Mouse (Mus musculus) MEL (cell line): ENCODE measurements around the gene Dnaja3. TPM values are rescaled to one million over a fixed set of nuclear protein-coding genes. Genes with fewer than 3 reads are reported as not detected.
"Not testable (repeated sequence)": the region's sequence is repeated elsewhere in the genome, so short reads cannot be mapped to it uniquely, and the experiment has no call there.

Experiments
- DNase-seq: peaks from one replicate; pipeline ENCODE4 v3.0.0; 2011; ENCODE audit warnings: low read depth, low spot score
- H3K27ac ChIP-seq: 2 replicates; pipeline ENCODE4 v1.5.1; 2012; ENCODE audit warnings: low read depth, mild to moderate bottlenecking, control low read depth, low read length, moderate library complexity; ENCODE audit not compliant: control insufficient read depth
- H3K27me3 ChIP-seq, 2 experiments: fragments of 150-350 bp in 1 of 2; sonication (generic) in 1 of 2; 2 replicates each; pipeline ENCODE4 v1.6.1; 2012; ENCODE audit warnings: low read length in 2 of 2, mild to moderate bottlenecking in 2 of 2, improper control_type of control experiment in 1 of 2, moderate library complexity in 1 of 2; ENCODE audit not compliant: insufficient read depth in 2 of 2, control insufficient read depth in 1 of 2
- H3K36me3 ChIP-seq, 2 experiments: 2 replicates each; pipeline ENCODE4 v1.6.1; 2012 to 2014; ENCODE audit warnings: low read length in 2 of 2, improper control_type of control experiment in 1 of 2, inconsistent platforms in 1 of 2, mild to moderate bottlenecking in 1 of 2; ENCODE audit not compliant: insufficient read depth in 2 of 2, control insufficient read depth in 1 of 2
- H3K4me1 ChIP-seq, 2 experiments: fragments of 150-350 bp in 1 of 2; sonication (generic) in 1 of 2; 2 replicates each; pipeline ENCODE4 v1.6.1; 2012; ENCODE audit warnings: low read length in 2 of 2, improper control_type of control experiment in 1 of 2, mild to moderate bottlenecking in 1 of 2; ENCODE audit not compliant: insufficient read depth in 2 of 2, control insufficient read depth in 1 of 2
- H3K4me3 ChIP-seq, 2 experiments: fragments of 150-350 bp in 1 of 2; sonication (generic) in 1 of 2; 2 replicates each; pipeline ENCODE4 v1.5.1; 2012; ENCODE audit warnings: low read depth in 2 of 2, low read length in 2 of 2, mild to moderate bottlenecking in 2 of 2, moderate library complexity in 2 of 2, control low read depth in 1 of 2, improper control_type of control experiment in 1 of 2; ENCODE audit not compliant: control insufficient read depth in 1 of 2, insufficient read depth in 1 of 2
- H3K79me2 ChIP-seq: 2 replicates; pipeline ENCODE4 v1.6.1; 2012; ENCODE audit warnings: mild to moderate bottlenecking, low read length, moderate library complexity; ENCODE audit not compliant: control insufficient read depth, poor library complexity, insufficient read depth
- H3K9ac ChIP-seq: 2 replicates; pipeline ENCODE4 v1.6.1; 2012; ENCODE audit warnings: low read depth, mild to moderate bottlenecking, control low read depth, low read length, moderate library complexity; ENCODE audit not compliant: control insufficient read depth, poor library complexity, severe bottlenecking
- H3K9me3 ChIP-seq: fragments of 150-350 bp; sonication (generic); replicated peaks from 2 replicates; pipeline ENCODE4 v1.6.1; 2012; ENCODE audit warnings: mild to moderate bottlenecking, low read length, improper control_type of control experiment, moderate library complexity; ENCODE audit not compliant: insufficient read depth
- EP300 ChIP-seq, 2 experiments: IDR thresholded peaks; 2 replicates each; pipeline ENCODE4 v1.6.1; 2011; ENCODE audit warnings: improper control_type of control experiment in 2 of 2, low read length in 2 of 2, low read depth in 1 of 2, mild to moderate bottlenecking in 1 of 2
- GABPA ChIP-seq: IDR thresholded peaks from 2 replicates; pipeline ENCODE4 v1.6.1; 2012; ENCODE audit warnings: low read depth, mild to moderate bottlenecking, inconsistent platforms, low read length, improper control_type of control experiment, moderate library complexity
- NELFE ChIP-seq: IDR thresholded peaks from 2 replicates; pipeline ENCODE4 v1.6.1; 2011; ENCODE audit warnings: low read depth, low read length, improper control_type of control experiment
- TAL1 ChIP-seq: IDR thresholded peaks from 2 replicates; pipeline ENCODE4 v1.6.1; 2012; ENCODE audit warnings: mild to moderate bottlenecking, inconsistent platforms, low read length, moderate library complexity, mixed read lengths
- polyA plus RNA-seq, 2 experiments: library from polyadenylated mRNA; stranded (reverse) in 1 of 2; unstranded in 1 of 2; fragments of >175 nt in 1 of 2; fragments of >200 nt in 1 of 2; gene quantifications; 2 replicates each; pipeline versions ENCODE4 v1.2.1 to v1.2.4; 2012; ENCODE audit warnings: low replicate concordance in 2 of 2, low read depth in 1 of 2; ENCODE audit not compliant: insufficient read length in 2 of 2, insufficient read depth in 1 of 2, missing spikeins in 1 of 2
- total RNA-seq: library from RNA; depleted of rRNA; stranded (reverse); fragments of 300-350 nt; gene quantifications from 2 replicates; pipeline ENCODE4 v1.2.3, GENCODE M21; 2012; rRNA removed

Dnaja3 gene
- total and polyA plus RNA-seq, 3 experiments: 91.8 to 94.3 TPM; not detected in 1

DNA sequence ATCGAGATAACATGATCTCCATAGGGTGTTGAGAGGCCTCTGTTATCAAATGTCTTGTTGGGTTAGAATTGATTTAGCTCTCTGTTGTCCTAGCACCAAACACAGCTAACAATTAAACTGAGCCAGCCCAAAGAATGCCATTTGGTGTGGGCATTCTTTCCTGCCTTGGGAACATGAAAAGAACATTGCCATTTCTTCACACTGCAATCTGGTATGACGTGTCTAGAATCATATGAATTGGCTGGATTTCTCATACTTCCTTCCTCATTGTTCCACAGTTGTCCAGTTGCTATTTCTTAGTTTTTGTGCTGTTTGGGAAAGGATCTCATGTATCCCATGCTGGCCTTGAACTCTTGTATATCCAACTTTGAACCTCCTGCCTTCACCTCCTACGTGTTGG, 114.3 kb downstream of the Dnaja3 start (continued):
- TF ChIP-seq TAL1 (no peak), GABPA (no peak), NELFE (no peak), EP300 (IDR thresholded peaks at IDR 0.05; ENCODE audit: low read depth in 1 of 2, low read length in 2 of 2) (no peak)

GRCm38 (mm10) chr16:4756660-4757335, 117.0 kb downstream of the Dnaja3 start:
- not testable (repeated sequence) for H3K4me1 ChIP-seq, DNase-seq, H3K9ac ChIP-seq, H3K9me3 ChIP-seq, H3K79me2 ChIP-seq, H3K27me3 ChIP-seq, H3K36me3 ChIP-seq, H3K27ac ChIP-seq, H3K4me3 ChIP-seq

Other genes with a start within 250 kb of the Dnaja3 start
- 3.0 and 4.3 TPM in 2 replicates for gene Adcy9, start 219.5 kb upstream of the Dnaja3 start, total RNA-seq
- 1 to 10 TPM in 1 of 2 experiments, not detected in 1; 3.0 TPM for gene Adcy9, start 219.5 kb upstream of the Dnaja3 start, polyA plus RNA-seq
- 14.6 and 18.8 TPM in 2 replicates for gene Srl, start 98.2 kb upstream of the Dnaja3 start, total RNA-seq
- 10 to 100 TPM in 1 of 2 experiments, not detected in 1; 15.3 TPM for gene Srl, start 98.2 kb upstream of the Dnaja3 start, polyA plus RNA-seq
- 26.2 and 26.3 TPM in 2 replicates for gene Tfap4, start 80.1 kb upstream of the Dnaja3 start, total RNA-seq
- gene Tfap4, start 80.1 kb upstream of the Dnaja3 start, polyA plus RNA-seq: 100 to 1,000 TPM in 1 of 2 experiments, 10 to 100 TPM in 1; 40.3 to 217 TPM
- gene Glis2, start 45.3 kb upstream of the Dnaja3 start, total RNA-seq: 0.42 and 0.62 TPM in 2 replicates
- 1 to 10 TPM in 1 of 2 experiments, not detected in 1; 5.0 TPM for gene Glis2, start 45.3 kb upstream of the Dnaja3 start, polyA plus RNA-seq
- gene Pam16, start 15.0 kb upstream of the Dnaja3 start, total RNA-seq: 115 and 121 TPM in 2 replicates
- 10 to 100 TPM in 1 of 2 experiments, not detected in 1; 13.6 TPM for gene Pam16, start 15.0 kb upstream of the Dnaja3 start, polyA plus RNA-seq
- gene Vasn, start within 50 bp of the Dnaja3 start, total RNA-seq: 0.16 and 0.19 TPM in 2 replicates
- gene Vasn, start within 50 bp of the Dnaja3 start, polyA plus RNA-seq: 1 to 10 TPM in 1 of 2 experiments, not detected in 1; 3.1 TPM
- 9.8 and 11.5 TPM in 2 replicates for gene Coro7, start 39.8 kb downstream of the Dnaja3 start, total RNA-seq
- 10 to 100 TPM in 1 of 2 experiments, not detected in 1; 38.3 TPM for gene Coro7, start 39.8 kb downstream of the Dnaja3 start, polyA plus RNA-seq
- gene Nmral1, start 79.4 kb downstream of the Dnaja3 start, total RNA-seq: 50.6 and 60.4 TPM in 2 replicates
- gene Nmral1, start 79.4 kb downstream of the Dnaja3 start, polyA plus RNA-seq: 10 to 100 TPM in 1 of 2 experiments, not detected in 1; 54.6 TPM
- gene Hmox2, start 86.4 kb downstream of the Dnaja3 start, total RNA-seq: 41.5 and 45.7 TPM in 2 replicates
- gene Hmox2, start 86.4 kb downstream of the Dnaja3 start, polyA plus RNA-seq: 10 to 100 TPM in 1 of 2 experiments, not detected in 1; 75.0 TPM
- gene Cdip1, start 150.3 kb downstream of the Dnaja3 start, total RNA-seq: 18.9 and 24.8 TPM in 2 replicates
- gene Cdip1, start 150.3 kb downstream of the Dnaja3 start, polyA plus RNA-seq: 10 to 100 TPM; 32.8 to 97.8 TPM
- 0.12 TPM in 1 of 2 replicates, not detected in the other for gene 4930562C15Rik, start 195.4 kb downstream of the Dnaja3 start, total RNA-seq
- under 1 TPM in 1 of 2 experiments, not detected in 1; 0.21 TPM for gene 4930562C15Rik, start 195.4 kb downstream of the Dnaja3 start, polyA plus RNA-seq
- 2.8 and 4.3 TPM in 2 replicates for gene Ubald1, start 240.3 kb downstream of the Dnaja3 start, total RNA-seq
- gene Ubald1, start 240.3 kb downstream of the Dnaja3 start, polyA plus RNA-seq: 10 to 100 TPM in 1 of 2 experiments, not detected in 1; 25.6 TPM
- 8.4 and 9.8 TPM in 2 replicates for gene Mgrn1, start 246.3 kb downstream of the Dnaja3 start, total RNA-seq
- 10 to 100 TPM in 1 of 2 experiments, not detected in 1; 25.0 TPM for gene Mgrn1, start 246.3 kb downstream of the Dnaja3 start, polyA plus RNA-seq